Mouse (Mus musculus): ENCODE data around the gene Cp.

DNA sequence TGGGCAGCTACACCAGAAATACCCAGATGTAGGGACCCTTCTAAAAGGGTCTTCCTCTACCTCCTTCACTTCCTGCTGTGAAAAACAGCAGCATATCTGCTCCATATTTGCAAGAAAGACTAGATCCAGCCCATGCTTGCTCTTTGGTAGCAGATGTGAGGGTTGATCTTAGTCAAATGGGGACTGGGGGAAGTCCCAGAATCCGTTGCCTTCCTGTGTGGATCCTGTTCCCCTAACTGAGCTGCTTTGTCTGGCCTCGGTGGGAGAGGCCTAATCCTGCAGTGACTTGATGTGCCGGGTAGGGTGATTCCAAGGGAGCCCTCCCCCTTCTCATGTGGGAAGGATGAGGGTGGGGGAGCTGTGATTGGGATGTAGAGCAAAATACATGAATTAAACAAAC, 29.3 kb downstream of the Cp start:
- no peak for TF ChIP-seq CTCF (IDR thresholded peaks at IDR 0.05; ENCODE audit: low read depth)
- TF ChIP-seq EP300 (optimal IDR thresholded peaks at IDR 0.05), result no peak
